Mouse (Mus musculus): ENCODE data around the gene 5730480H06Rik. TPM values are rescaled to one million over a fixed set of nuclear protein-coding genes. Genes with fewer than 3 reads are reported as not detected.
A peak's percentile ranks its signal among the peaks of the same experiment; 100 is the strongest.

The 5730480H06Rik gene
- polyA plus RNA-seq, 1 experiment: 4.8 TPM

DNA sequence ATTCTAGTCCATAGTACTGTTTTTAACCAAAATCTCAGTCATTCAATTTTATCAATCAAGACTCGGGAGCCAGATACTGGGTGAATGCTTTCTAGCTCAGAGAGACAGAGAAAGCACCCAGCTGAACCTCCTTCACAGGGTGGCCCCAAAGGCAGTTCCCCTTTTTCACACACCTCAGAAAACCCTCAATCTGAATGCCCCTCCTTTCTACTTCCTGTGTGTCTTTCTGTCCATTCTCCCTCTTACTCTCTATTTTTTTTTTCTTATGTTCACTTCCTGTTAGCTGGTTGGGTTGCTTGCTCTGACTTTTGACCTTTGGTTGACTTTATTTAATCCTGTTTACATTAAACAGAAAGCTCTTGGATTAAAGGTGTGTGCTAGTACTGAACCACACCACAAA is 21.6 kb downstream of the 5730480H06Rik start:
- H3K27me3 ChIP-seq (ENCODE audit: control insufficient read depth, insufficient read depth, insufficient read length): peaks cover 13% of the 10 kb centered on the region
- H3K4me2 ChIP-seq (ENCODE audit: low read depth): no peak overlapping the region
- H3K36me3 ChIP-seq (ENCODE audit: control insufficient read depth, insufficient read depth): no peaks in the 10 kb centered on the region
- TF ChIP-seq E2F4 (IDR thresholded peaks at IDR 0.05; ENCODE audit: insufficient read depth): no peak
- TF ChIP-seq MYOG (IDR thresholded peaks at IDR 0.05; ENCODE audit: control insufficient read depth in 1 of 3, insufficient read depth in 1 of 3, insufficient read length in 2 of 3, low read depth in 2 of 3): no peak
- no peak for TF ChIP-seq TCF3 (IDR thresholded peaks at IDR 0.05; ENCODE audit: insufficient read length, low read depth)
- no peak for TF ChIP-seq REST (IDR thresholded peaks at IDR 0.05; ENCODE audit: insufficient read depth, insufficient read length)
- TF ChIP-seq TCF12 (IDR thresholded peaks at IDR 0.05; ENCODE audit: insufficient read depth, poor library complexity, severe bottlenecking): no peak
- no peak for TF ChIP-seq SRF (IDR thresholded peaks at IDR 0.05; ENCODE audit: control insufficient read depth, insufficient read length, low read depth)
- no peak for TF ChIP-seq CEBPB (IDR thresholded peaks at IDR 0.05; ENCODE audit: insufficient read depth, poor library complexity, severe bottlenecking)
- no peak for TF ChIP-seq USF1 (IDR thresholded peaks at IDR 0.05; ENCODE audit: low read depth)
- no peak for TF ChIP-seq MYOD1 (IDR thresholded peaks at IDR 0.05; ENCODE audit: control insufficient read depth in 1 of 3, insufficient read length in 2 of 3, low read depth in 2 of 3)
- H3K79me2 ChIP-seq (ENCODE audit: control insufficient read depth, insufficient read depth): no peaks in the 10 kb centered on the region
- H3K4me3 ChIP-seq: no peak overlapping the region
- H3ac ChIP-seq (ENCODE audit: control insufficient read depth, insufficient read length): no peak overlapping the region

DNA sequence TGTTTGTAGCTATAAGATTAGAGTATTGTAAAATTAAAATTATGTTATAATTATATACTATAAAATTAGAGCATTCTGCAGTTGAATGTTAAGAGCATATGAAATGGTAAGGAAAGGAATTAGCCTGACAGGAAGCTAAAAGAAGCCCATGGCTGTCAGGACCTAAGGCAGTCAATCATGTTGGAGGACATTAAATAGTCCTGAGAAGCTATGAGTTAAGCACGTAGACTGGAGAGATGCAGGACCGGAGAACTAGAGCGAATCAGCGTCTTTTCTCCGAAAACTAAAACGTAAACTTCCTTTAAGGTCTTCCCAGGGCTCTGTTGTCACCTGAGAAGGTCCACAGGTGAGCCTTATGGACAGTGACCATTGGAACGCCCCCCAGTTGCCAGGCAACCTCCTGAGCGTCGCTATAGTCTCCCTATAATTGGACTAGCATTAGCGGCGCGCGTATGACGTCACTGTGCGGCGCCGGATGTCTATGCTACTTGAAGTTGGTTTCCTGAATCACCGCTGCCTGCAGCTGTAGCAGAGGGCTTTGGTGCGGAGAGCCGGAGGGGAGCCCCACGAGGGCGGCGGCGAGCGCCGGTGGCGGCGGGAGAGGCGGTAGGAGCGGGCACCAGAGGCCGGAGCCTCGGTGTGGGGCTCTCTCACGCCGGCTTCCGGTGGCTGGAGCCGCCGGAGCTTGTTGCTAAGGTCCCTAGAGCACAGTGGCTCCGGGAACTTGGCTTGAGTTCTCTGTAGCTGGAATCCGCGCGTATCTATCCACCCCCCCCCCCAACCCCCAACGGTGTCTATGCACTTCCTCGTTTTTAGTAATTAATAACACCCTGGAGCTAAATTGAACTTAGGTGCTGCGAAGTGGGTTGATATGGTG is 44.4 kb downstream of the 5730480H06Rik start:
- Histone ChIP-seq H3K36me3 (ENCODE audit: control insufficient read depth, insufficient read depth) (peaks cover 9% of the 10 kb centered on the region), H3K4me3 (peak overlapping the region; percentile 39), H3ac (ENCODE audit: control insufficient read depth, insufficient read length) (peak overlapping the region; percentile 30), H3K4me2 (ENCODE audit: low read depth) (peak overlapping the region; percentile 95), H3K79me2 (ENCODE audit: control insufficient read depth, insufficient read depth) (peaks cover 14% of the 10 kb centered on the region), H3K27me3 (ENCODE audit: control insufficient read depth, insufficient read depth, insufficient read length) (no peaks in the 10 kb centered on the region)
- TF ChIP-seq MYOG (IDR thresholded peaks at IDR 0.05; ENCODE audit: control insufficient read depth in 1 of 3, insufficient read depth in 1 of 3, insufficient read length in 2 of 3, low read depth in 2 of 3): no peak
- peak; percentile 65 for TF ChIP-seq POLR2A (IDR thresholded peaks at IDR 0.05; ENCODE audit: insufficient read length, low read depth)
- peak; percentile 87 for TF ChIP-seq SRF (IDR thresholded peaks at IDR 0.05; ENCODE audit: control insufficient read depth, insufficient read length, low read depth)

DNA sequence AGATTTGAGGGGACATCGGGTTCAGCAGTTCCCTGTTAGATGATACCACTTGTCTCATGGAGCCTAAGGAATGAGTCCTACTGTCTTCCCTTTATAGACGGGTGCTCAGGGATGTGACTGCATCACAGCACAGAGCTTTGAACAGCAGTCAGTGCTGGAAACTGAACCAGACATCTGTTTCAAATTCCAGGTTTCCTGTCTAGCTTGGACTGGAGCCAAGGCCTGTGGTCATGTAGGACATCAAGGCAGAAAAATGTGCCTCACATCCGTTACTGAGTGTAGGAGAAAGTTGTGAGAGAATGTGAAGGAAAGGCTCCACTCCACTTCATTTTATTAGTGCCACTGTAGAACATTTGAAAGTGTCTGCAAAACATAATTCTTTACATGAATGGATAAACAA is 74.7 kb downstream of the 5730480H06Rik start:
- H3K4me3 ChIP-seq: no peak overlapping the region
- H3K36me3 ChIP-seq (ENCODE audit: control insufficient read depth, insufficient read depth): peaks cover 12% of the 10 kb centered on the region
- H3K4me2 ChIP-seq (ENCODE audit: low read depth): no peak overlapping the region
- no peaks in the 10 kb centered on the region for H3K27me3 ChIP-seq (ENCODE audit: control insufficient read depth, insufficient read depth, insufficient read length)
- TF ChIP-seq SRF (IDR thresholded peaks at IDR 0.05; ENCODE audit: control insufficient read depth, insufficient read length, low read depth) (no peak), POLR2A (IDR thresholded peaks at IDR 0.05; ENCODE audit: insufficient read length, low read depth) (no peak), CEBPB (IDR thresholded peaks at IDR 0.05; ENCODE audit: insufficient read depth, poor library complexity, severe bottlenecking) (no peak), MAX (IDR thresholded peaks at IDR 0.05; ENCODE audit: low read depth) (no peak), TCF3 (IDR thresholded peaks at IDR 0.05; ENCODE audit: insufficient read length, low read depth) (no peak), MYOD1 (IDR thresholded peaks at IDR 0.05; ENCODE audit: control insufficient read depth in 1 of 3, insufficient read length in 2 of 3, low read depth in 2 of 3) (no peak), TCF12 (IDR thresholded peaks at IDR 0.05; ENCODE audit: insufficient read depth, poor library complexity, severe bottlenecking) (no peak), USF1 (IDR thresholded peaks at IDR 0.05; ENCODE audit: low read depth) (no peak), POLR2AphosphoS2 (IDR thresholded peaks at IDR 0.05; ENCODE audit: insufficient read length, low read depth) (no peak), REST (IDR thresholded peaks at IDR 0.05; ENCODE audit: insufficient read depth, insufficient read length) (no peak), MYOG (IDR thresholded peaks at IDR 0.05; ENCODE audit: control insufficient read depth in 1 of 3, insufficient read depth in 1 of 3, insufficient read length in 2 of 3, low read depth in 2 of 3) (no peak), E2F4 (IDR thresholded peaks at IDR 0.05; ENCODE audit: insufficient read depth) (no peak)
- no peak overlapping the region for H3ac ChIP-seq (ENCODE audit: control insufficient read depth, insufficient read length)
- H3K79me2 ChIP-seq (ENCODE audit: control insufficient read depth, insufficient read depth): no peaks in the 10 kb centered on the region

DNA sequence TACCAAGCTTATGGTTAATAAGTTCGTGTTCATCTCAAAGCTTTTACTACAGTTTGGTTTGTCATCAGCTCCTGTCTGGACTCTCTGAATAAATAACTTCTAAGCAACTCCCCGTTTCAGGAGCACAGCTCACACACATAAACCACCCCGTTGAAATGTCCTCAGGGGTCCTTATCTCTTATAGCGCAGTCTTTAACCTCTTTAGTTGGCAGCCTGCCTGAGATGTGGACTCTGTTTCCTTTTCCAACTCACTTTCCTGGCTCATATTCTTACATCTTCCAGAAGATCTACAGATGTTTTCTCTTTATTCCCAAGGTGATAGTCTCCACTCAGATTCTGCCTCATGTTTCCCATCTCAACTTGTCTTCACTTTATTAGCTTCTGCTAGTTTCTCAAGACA is 80.5 kb downstream of the 5730480H06Rik start:
- Histone ChIP-seq H3ac (ENCODE audit: control insufficient read depth, insufficient read length) (no peak overlapping the region), H3K4me2 (ENCODE audit: low read depth) (no peak overlapping the region), H3K36me3 (ENCODE audit: control insufficient read depth, insufficient read depth) (peaks cover 7% of the 10 kb centered on the region), H3K4me3 (no peak overlapping the region), H3K27me3 (ENCODE audit: control insufficient read depth, insufficient read depth, insufficient read length) (no peaks in the 10 kb centered on the region), H3K79me2 (ENCODE audit: control insufficient read depth, insufficient read depth) (no peaks in the 10 kb centered on the region)
- no peak for TF ChIP-seq POLR2A (IDR thresholded peaks at IDR 0.05; ENCODE audit: insufficient read length, low read depth)
- TF ChIP-seq TCF12 (IDR thresholded peaks at IDR 0.05; ENCODE audit: insufficient read depth, poor library complexity, severe bottlenecking): no peak
- TF ChIP-seq E2F4 (IDR thresholded peaks at IDR 0.05; ENCODE audit: insufficient read depth): no peak
- no peak for TF ChIP-seq CEBPB (IDR thresholded peaks at IDR 0.05; ENCODE audit: insufficient read depth, poor library complexity, severe bottlenecking)
- no peak for TF ChIP-seq POLR2AphosphoS2 (IDR thresholded peaks at IDR 0.05; ENCODE audit: insufficient read length, low read depth)
- TF ChIP-seq SRF (IDR thresholded peaks at IDR 0.05; ENCODE audit: control insufficient read depth, insufficient read length, low read depth): no peak
- TF ChIP-seq USF1 (IDR thresholded peaks at IDR 0.05; ENCODE audit: low read depth): no peak
- TF ChIP-seq TCF3 (IDR thresholded peaks at IDR 0.05; ENCODE audit: insufficient read length, low read depth): no peak
- TF ChIP-seq MYOD1 (IDR thresholded peaks at IDR 0.05; ENCODE audit: control insufficient read depth in 1 of 3, insufficient read length in 2 of 3, low read depth in 2 of 3): no peak
- TF ChIP-seq MYOG (IDR thresholded peaks at IDR 0.05; ENCODE audit: control insufficient read depth in 1 of 3, insufficient read depth in 1 of 3, insufficient read length in 2 of 3, low read depth in 2 of 3): no peak
- no peak for TF ChIP-seq MAX (IDR thresholded peaks at IDR 0.05; ENCODE audit: low read depth)
- TF ChIP-seq REST (IDR thresholded peaks at IDR 0.05; ENCODE audit: insufficient read depth, insufficient read length): no peak

All from myocyte (in vitro differentiated cells).